ENCODE assay signal across 14 mouse cellular contexts in genomic region chr6:53695216-53695615, GRCm38 (mm10).
DNase-seq lines count a peak whose midpoint lies in the region; ATAC-seq and TF ChIP-seq lines count a peak whose summit lies in the region.
"Had no signal": no experiment of that assay in that cellular context is flagged by ENCODE, and none has a peak within 500 bp of the region (broad histone marks: within the 10 kb centered on the region; RNA-seq: fewer than 3 reads in every experiment).

No protein-coding gene starts in this region.

- ATAC-seq in forebrain, postnatal 0 days: no peak
- no peak for ATAC-seq in forebrain, embryonic 12.5 days (ENCODE audit: low FRiP score)
- no peak for ATAC-seq in megakaryocyte-erythroid progenitor cell, adult 5-6 weeks (replicated peaks; ENCODE audit: low FRiP score, low TSS enrichment, poor library complexity, severe bottlenecking)
- ATAC-seq: intestine, postnatal 0 days had no signal

- H3K27me3 ChIP-seq in forebrain, postnatal 0 days (ENCODE audit: insufficient read depth, low read length): no peaks in the 10 kb centered on the region
- no peaks in the 10 kb centered on the region for H3K27me3 ChIP-seq in forebrain, embryonic 12.5 days
- H3K27me3 ChIP-seq: embryonic facial prominence, embryonic 15.5 days had no signal

- intact Hi-C loops in gastrocnemius, postnatal 14 days (cut with DNase I; ENCODE audit: low total_unique reads): no loop called here

- peak; percentile 42 for DNase-seq in forebrain, postnatal 0 days
- peak; percentile 26 for DNase-seq in right cerebral cortex, postnatal 4 days
- DNase-seq in right cerebral cortex, adult 2 months (ENCODE audit: low spot score in 2 of 2): no peak
- peak; percentile 56 for DNase-seq in gastrocnemius, postnatal 14 days
- no peak for DNase-seq in adrenal gland, adult 18-20 months (ENCODE audit: low spot score in 2 of 2)
- no peak for DNase-seq in lung, postnatal 4 days
- DNase-seq: adrenal gland, postnatal 25 days; heart, postnatal 36 days; kidney, postnatal 36 days had no signal

- WGBS in forebrain, postnatal 0 days: 46% methylated on average over 9 of the region's 9 CpGs
- 75% methylated on average over 9 of the region's 9 CpGs for WGBS in forebrain, embryonic 12.5 days

- H3K36me3 ChIP-seq in forebrain, postnatal 0 days (ENCODE audit: insufficient read depth): no peaks in the 10 kb centered on the region
- H3K36me3 ChIP-seq in forebrain, embryonic 12.5 days (replicated peaks): no peaks in the 10 kb centered on the region
- H3K36me3 ChIP-seq: embryonic facial prominence, embryonic 15.5 days had no signal

- TF ChIP-seq CTCF in forebrain, postnatal 0 days (IDR thresholded peaks at IDR 0.05; ENCODE audit: low read depth): no peak

- no peak overlapping the region for H3K9ac ChIP-seq in forebrain, postnatal 0 days
- no peak overlapping the region for H3K9ac ChIP-seq in forebrain, embryonic 12.5 days
- H3K9ac ChIP-seq: embryonic facial prominence, embryonic 15.5 days had no signal

- H3K4me3 ChIP-seq in forebrain, postnatal 0 days (ENCODE audit: low read depth, low read length): no peak overlapping the region
- H3K4me3 ChIP-seq in forebrain, embryonic 12.5 days (replicated peaks): no peak overlapping the region
- H3K4me3 ChIP-seq: embryonic facial prominence, embryonic 15.5 days; left cerebral cortex, adult 2 months had no signal

- H3K4me2 ChIP-seq in forebrain, postnatal 0 days (ENCODE audit: low read depth): no peak overlapping the region
- no peak overlapping the region for H3K4me2 ChIP-seq in forebrain, embryonic 12.5 days
- H3K4me2 ChIP-seq: embryonic facial prominence, embryonic 15.5 days had no signal

- no peaks in the 10 kb centered on the region for H3K9me3 ChIP-seq in forebrain, postnatal 0 days (ENCODE audit: low read length)
- H3K9me3 ChIP-seq in forebrain, embryonic 12.5 days: no peaks in the 10 kb centered on the region
- H3K9me3 ChIP-seq: embryonic facial prominence, embryonic 15.5 days had no signal

- H3K27ac ChIP-seq in forebrain, postnatal 0 days (ENCODE audit: low read depth, low read length): no peak overlapping the region
- H3K27ac ChIP-seq in forebrain, embryonic 12.5 days: no peak overlapping the region
- H3K27ac ChIP-seq: embryonic facial prominence, embryonic 15.5 days; left cerebral cortex, adult 2 months had no signal

- no peaks in the 10 kb centered on the region for H3K4me1 ChIP-seq in forebrain, postnatal 0 days (ENCODE audit: insufficient read depth)
- peaks cover 29% of the 10 kb centered on the region for H3K4me1 ChIP-seq in forebrain, embryonic 12.5 days

Comparison
In these comparisons a context has a peak if more than half of its experiments do, and no peak if none do; other contexts are left out.
1. DNase-seq: peak in forebrain, postnatal 0 days (single experiment), right cerebral cortex, postnatal 4 days (single experiment) and gastrocnemius, postnatal 14 days (single experiment); none in right cerebral cortex, adult 2 months (0 of 2), adrenal gland, adult 18-20 months (0 of 2) and lung, postnatal 4 days (0 of 2).